Comparison of ENCODE assay signal across 20 mouse cellular contexts in genomic region chr11:61002736-61003135, GRCm38 (mm10). TPM values are rescaled to one million over a fixed set of nuclear protein-coding genes. Genes with fewer than 3 reads are reported as not detected.
DNase-seq lines count a peak whose midpoint lies in the region; ATAC-seq and TF ChIP-seq lines count a peak whose summit lies in the region.
"Had no signal": no experiment of that assay in that cellular context is flagged by ENCODE, and none has a peak within 500 bp of the region (broad histone marks: within the 10 kb centered on the region; RNA-seq: fewer than 3 reads in every experiment).

No protein-coding gene starts in this region.

- WGBS in forebrain, embryonic 12.5 days: 65% methylated on average over 8 of the region's 8 CpGs

- no peaks in the 10 kb centered on the region for H3K36me3 ChIP-seq in forebrain, embryonic 12.5 days (replicated peaks)
- H3K36me3 ChIP-seq: embryonic facial prominence, embryonic 12.5 days; heart, embryonic 10.5 days had no signal

- no peak overlapping the region for H3K27ac ChIP-seq in layer of hippocampus, adult 2 months
- H3K27ac ChIP-seq in forebrain, embryonic 12.5 days: no peak overlapping the region
- H3K27ac ChIP-seq: embryonic facial prominence, embryonic 12.5 days; hindbrain, embryonic 14.5 days had no signal

- H3K9me3 ChIP-seq in forebrain, embryonic 12.5 days: no peaks in the 10 kb centered on the region
- H3K9me3 ChIP-seq: embryonic facial prominence, embryonic 12.5 days; heart, embryonic 10.5 days had no signal

- H3K27me3 ChIP-seq in forebrain, embryonic 12.5 days: peaks cover 3% of the 10 kb centered on the region; the same call in 1 of the 2 replicates

- DNase-seq in layer of hippocampus, adult 9-11 months: peak; percentile 20
- no peak for DNase-seq in layer of hippocampus, adult 2 months (ENCODE audit: low spot score in 2 of 2)
- peak; percentile 13 for DNase-seq in lung, postnatal 10 days
- no peak for DNase-seq in lung, postnatal 25 days (ENCODE audit: low spot score)
- DNase-seq in retina, postnatal 1 day: peak; percentile 34
- no peak for DNase-seq in retina, embryonic 14.5 days (ENCODE audit: low spot score)
- DNase-seq: adrenal gland, adult 2 months; adrenal gland, postnatal 25 days; cerebellum, adult 11-12 months; cerebellum, adult 9-10 months; cerebellum, postnatal 25 days; gastrocnemius, postnatal 10 days; heart, adult 18-20 months; heart, postnatal 10 days; heart, postnatal 4 days had no signal

- ATAC-seq in forebrain, embryonic 12.5 days (ENCODE audit: low FRiP score): no peak
- ATAC-seq: forebrain, embryonic 16.5 days had no signal

- H3K4me1 ChIP-seq in forebrain, embryonic 12.5 days: peaks cover 17% of the 10 kb centered on the region

- no peak for TF ChIP-seq CTCF in layer of hippocampus, adult 2 months (conservative IDR thresholded peaks at IDR 0.05)

- H3K4me3 ChIP-seq in layer of hippocampus, adult 2 months: no peak overlapping the region
- H3K4me3 ChIP-seq in forebrain, embryonic 12.5 days (replicated peaks): no peak overlapping the region
- H3K4me3 ChIP-seq: embryonic facial prominence, embryonic 12.5 days; heart, embryonic 10.5 days had no signal

- no peak overlapping the region for H3K4me2 ChIP-seq in forebrain, embryonic 12.5 days
- H3K4me2 ChIP-seq: embryonic facial prominence, embryonic 12.5 days; hindbrain, embryonic 14.5 days had no signal

- H3K9ac ChIP-seq in forebrain, embryonic 12.5 days: no peak overlapping the region
- H3K9ac ChIP-seq: embryonic facial prominence, embryonic 12.5 days; hindbrain, embryonic 14.5 days had no signal

RNA-seq across cellular contexts. Expression of gene Kcnj12, which starts 19.6 kb away (rescaled TPM):
- total RNA-seq in layer of hippocampus, adult 2 months (2021): 1 to 10 TPM; 5.2 to 7.4 TPM
- polyA plus RNA-seq in forebrain, embryonic 12.5 days (2016; fragmentation: Nextera tagmentation; extraction: Ambion mirVana): 0.22 and 0.42 TPM in 2 replicates

Comparison
In these comparisons a context has a peak if more than half of its experiments do, and no peak if none do; other contexts are left out.
1. DNase-seq: peak in layer of hippocampus, adult 9-11 months (single experiment), lung, postnatal 10 days (single experiment) and retina, postnatal 1 day (single experiment); none in layer of hippocampus, adult 2 months (0 of 2), lung, postnatal 25 days (single experiment) and retina, embryonic 14.5 days (single experiment).